Mouse (Mus musculus): ENCODE data around the gene Tbc1d7.
A peak's percentile ranks its signal among the peaks of the same experiment; 100 is the strongest.

DNA sequence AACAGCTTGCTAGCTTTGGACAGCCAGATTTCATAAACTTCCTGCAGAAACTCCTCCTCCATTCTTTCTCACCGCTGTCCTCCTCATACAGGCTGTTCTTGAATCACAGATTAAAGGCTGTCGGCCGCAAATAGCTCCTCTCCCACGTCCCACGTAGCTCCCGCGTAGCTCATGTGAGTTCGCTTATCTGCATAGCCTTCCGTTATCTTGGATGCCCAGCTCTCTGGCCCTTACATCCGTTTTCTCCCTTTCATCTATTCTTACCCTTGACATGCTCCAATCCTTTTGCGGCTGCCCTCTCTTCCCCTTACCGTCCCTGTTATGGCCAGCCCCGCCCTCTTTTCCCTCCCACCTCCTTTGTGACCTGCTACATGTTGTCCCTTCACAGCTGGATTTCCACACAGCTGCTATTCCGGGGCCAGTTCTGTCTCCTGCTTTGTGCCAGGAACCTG is 20.5 kb upstream of the Tbc1d7 start:
- TF ChIP-seq EP300 (IDR thresholded peaks at IDR 0.05) (peak; percentile 83), CTCF (IDR thresholded peaks at IDR 0.05) (no peak)

Measured in lung, postnatal 0 days (tissue).